Mouse (Mus musculus) layer of hippocampus, postnatal 14 days (tissue): ENCODE measurements around the gene Gm17361. TPM values are rescaled to one million over a fixed set of nuclear protein-coding genes. Genes with fewer than 3 reads are reported as not detected.
"Not testable (repeated sequence)": the region's sequence is repeated elsewhere in the genome, so short reads cannot be mapped to it uniquely, and the experiment has no call there.

Experiments
- DNase-seq, 2 experiments: peaks; one replicate each; pipeline ENCODE4 v3.0.0; 2021 to 2022; ENCODE audit warnings: low spot score in 2 of 2, mixed read lengths in 1 of 2
- long read RNA-seq, 2 experiments: library from polyadenylated mRNA; stranded (forward); transcript quantifications; one replicate each; pipeline ENCODE4 v2.0.0; 2021
- total RNA-seq, 2 experiments: library from RNA; stranded (reverse); gene quantifications; 2 replicates each; pipeline ENCODE4 v1.2.3; 2021

Gm17361 gene
- not detected for total RNA-seq
- long read RNA-seq, experiment 1: 0 reads
- long read RNA-seq, experiment 2: 0 reads

GRCm38 (mm10) chrX:125003863-125004262 is at the start of gene Gm17361:
Gene Gm17361 (plus strand): TSS chrX:125004163.
- DNase-seq: not testable (repeated sequence)
